Mouse (Mus musculus) left cerebral cortex, adult 18-20 months (tissue): ENCODE measurements at regions not wholly inside any gene's neighbourhood (a gene's known extent, or its start where the extent isn't known, plus 50 kb on each side); places are given as distances from the start of the nearest gene placed in this dataset.
A peak's percentile ranks its signal among the peaks of the same experiment; 100 is the strongest.
"Not testable (repeated sequence)": the region's sequence is repeated elsewhere in the genome, so short reads cannot be mapped to it uniquely, and the experiment has no call there.

ENCODE experiments used
- DNase-seq, 2 experiments: peaks; one replicate each; pipeline ENCODE4 v3.0.0; 2021 to 2022; ENCODE audit warnings: low spot score in 2 of 2, mixed read lengths in 1 of 2

DNA sequence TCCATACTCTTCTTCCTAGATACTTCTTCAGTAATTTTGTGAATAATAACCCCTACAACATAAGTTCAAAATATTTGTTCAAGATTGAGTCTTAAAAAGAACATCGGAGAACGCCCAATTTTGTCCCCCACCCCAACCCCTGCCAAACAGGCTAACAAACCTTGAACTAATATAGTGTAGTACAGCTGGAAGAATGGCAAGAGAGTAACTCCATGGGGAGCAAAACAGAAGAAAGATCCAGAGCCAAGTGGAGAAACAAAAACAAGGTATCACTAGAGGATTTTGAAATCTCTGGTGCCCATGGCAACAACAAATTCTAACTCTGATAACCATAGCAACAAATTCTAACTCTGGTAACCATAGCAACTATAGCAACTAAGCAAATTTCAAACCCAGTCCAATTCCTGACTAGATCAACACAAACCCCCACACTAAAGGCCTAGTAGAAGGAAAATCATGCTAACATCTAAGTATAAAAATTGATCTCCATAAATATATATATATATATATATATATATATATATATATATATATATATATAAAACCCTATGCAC, 74.2 kb upstream of the Magee2 start:
- no peak for DNase-seq

DNA sequence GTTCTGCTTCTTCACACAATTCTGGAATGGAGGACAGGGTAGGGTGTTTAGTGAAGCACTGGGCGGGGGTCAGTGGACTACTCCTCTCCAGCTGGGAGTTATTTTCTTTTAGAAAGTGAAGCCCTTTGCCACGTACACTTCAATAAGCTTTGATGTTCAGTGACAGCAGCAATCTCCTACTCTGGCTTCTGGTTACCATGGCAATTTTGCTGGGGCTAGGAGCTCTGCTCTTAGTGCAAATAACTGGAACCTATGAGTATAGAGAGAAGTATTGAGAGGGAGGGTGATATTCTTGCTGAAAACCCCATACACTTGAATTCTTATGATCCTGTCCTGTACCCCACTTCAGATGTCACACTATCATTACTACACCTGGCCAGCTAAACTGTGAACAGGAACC, 94.5 kb upstream of the Magee2 start:
- DNase-seq = no peak

DNA sequence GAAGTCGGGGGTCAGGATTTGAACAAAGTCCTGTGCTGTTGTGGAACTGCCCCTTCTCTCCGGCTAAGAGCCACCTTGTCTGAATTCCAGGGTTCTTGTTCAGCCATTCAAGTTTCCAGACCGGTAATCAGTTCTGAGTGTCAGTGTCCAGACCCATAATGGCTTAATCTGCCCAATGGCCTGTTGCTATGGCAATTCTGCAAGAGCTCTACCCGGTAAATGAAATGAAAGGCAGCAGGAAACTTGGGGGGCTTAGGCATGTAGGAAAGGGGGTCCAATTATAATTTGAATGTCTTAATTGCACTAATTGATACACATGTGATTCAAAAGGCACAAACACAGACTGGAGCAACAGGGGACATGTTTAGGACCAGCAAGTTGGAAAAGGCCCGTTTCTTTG, 95.7 kb upstream of the Magee2 start:
- not testable (repeated sequence) for DNase-seq

DNA sequence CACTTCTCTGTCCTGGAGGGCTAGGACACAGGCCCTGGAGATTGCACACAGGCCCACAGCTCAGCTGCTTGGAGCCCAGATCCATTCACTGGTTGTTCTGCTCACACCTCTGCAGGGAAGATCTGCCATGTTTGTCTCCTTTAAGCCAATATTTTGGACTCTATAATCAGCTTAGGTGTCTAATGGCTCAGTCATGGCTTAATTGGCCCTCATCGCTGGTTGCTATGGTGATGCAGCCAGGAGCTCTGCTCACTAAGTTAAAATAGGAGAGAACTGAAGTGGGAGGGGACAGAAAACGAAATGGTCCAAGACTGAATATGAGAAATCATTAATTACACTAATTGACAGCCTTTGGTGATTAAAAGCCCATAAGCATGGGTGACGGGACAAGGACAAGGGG, 96.3 kb upstream of the Magee2 start:
- not testable (repeated sequence) for DNase-seq

DNA sequence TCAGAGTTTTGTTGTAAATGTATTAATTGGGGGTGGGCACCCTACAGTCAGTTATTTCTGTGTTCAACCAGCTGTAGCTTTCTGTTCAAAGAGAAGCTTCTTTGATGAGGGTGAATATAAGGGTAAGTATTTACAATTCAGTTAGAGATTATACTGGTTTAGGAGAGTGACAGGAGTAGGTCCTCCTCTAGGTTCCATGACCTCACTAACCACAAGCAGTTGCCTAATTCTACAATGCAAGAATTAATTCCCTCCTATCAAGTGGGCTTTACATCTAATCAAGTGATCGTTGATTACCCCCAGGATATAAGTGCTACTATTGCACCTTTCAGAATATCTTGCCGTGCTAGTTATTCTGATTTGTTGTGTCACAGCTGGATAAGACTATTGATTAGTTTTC, 101.1 kb upstream of the Pbdc1 start:
- DNase-seq = no peak

DNA sequence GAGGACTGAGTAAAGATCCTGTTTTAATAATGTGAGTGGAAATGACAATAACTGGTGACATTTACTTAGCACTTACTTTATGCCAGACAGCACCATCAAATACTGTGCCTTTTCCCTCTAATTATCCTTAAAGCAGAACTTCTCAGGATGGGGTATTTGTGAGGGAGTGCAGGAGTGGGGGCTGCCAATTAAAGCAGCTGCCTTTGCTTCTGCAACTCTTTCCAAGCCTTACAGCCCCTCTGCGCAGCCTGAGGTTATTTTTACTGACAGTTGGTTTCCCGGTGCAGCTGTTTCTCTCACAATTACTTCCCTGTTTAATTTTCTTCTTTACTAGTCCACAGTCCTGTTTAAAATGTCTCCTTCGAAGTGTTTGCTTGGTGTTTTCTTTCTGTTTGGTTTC, 76.3 kb upstream of the Pbdc1 start:
- no peak for DNase-seq

DNA sequence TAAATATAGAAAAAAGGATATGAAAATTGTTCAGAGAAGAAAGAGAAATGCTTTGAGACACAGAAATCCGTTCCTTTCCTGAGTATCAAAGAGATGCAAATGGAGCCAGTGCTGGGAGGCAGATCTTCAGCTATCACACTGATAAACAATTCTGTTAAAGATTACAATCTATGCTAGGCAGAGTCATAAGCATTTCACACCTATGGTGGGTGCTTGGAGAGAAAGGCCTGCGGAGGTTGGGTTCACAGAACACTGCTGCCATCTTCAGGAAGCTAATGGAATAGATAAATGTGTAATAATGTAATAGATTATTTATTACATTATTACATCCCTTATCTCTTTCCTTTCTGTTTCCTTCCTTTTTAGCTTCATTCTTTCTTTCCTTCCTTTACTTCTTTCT, 73.1 kb upstream of the Pbdc1 start:
- DNase-seq = peak; percentile 2 to 15
